In genomic region chr4:135752106-135752778, GRCm38 (mm10) we compare ENCODE assay signal across 16 mouse cellular contexts. TPM values are rescaled to one million over a fixed set of nuclear protein-coding genes. Genes with fewer than 3 reads are reported as not detected.
"Had no signal": no experiment of that assay in that cellular context is flagged by ENCODE, and none has a peak within 500 bp of the region (broad histone marks: within the 10 kb centered on the region; RNA-seq: fewer than 3 reads in every experiment).

No protein-coding gene starts in this region.

- H3K9ac ChIP-seq: hindbrain, embryonic 14.5 days; kidney, embryonic 15.5 days; lung, embryonic 14.5 days; midbrain, embryonic 15.5 days; neural tube, embryonic 13.5 days had no signal

- H3K9me3 ChIP-seq: limb, embryonic 10.5 days; midbrain, embryonic 15.5 days had no signal

- H3K4me2 ChIP-seq: hindbrain, embryonic 14.5 days; kidney, embryonic 15.5 days; lung, embryonic 14.5 days; midbrain, embryonic 11.5 days; midbrain, embryonic 15.5 days; neural tube, embryonic 13.5 days had no signal

- H3K36me3 ChIP-seq: kidney, embryonic 15.5 days; limb, embryonic 10.5 days; midbrain, embryonic 15.5 days; neural tube, embryonic 13.5 days had no signal

- H3K27ac ChIP-seq: hindbrain, embryonic 14.5 days; kidney, embryonic 15.5 days; left cerebral cortex, adult 2 months; midbrain, embryonic 15.5 days; neural tube, embryonic 13.5 days had no signal

- H3K4me3 ChIP-seq: kidney, embryonic 15.5 days; left cerebral cortex, adult 2 months; limb, embryonic 10.5 days; midbrain, embryonic 15.5 days; neural tube, embryonic 13.5 days had no signal

- DNase-seq: kidney, adult 2 months; kidney, postnatal 14 days; lung, embryonic 14.5 days; lung, postnatal 10 days; lung, postnatal 4 days; retina, postnatal 1 day; thymus, adult 2 months; thymus, postnatal 4 days had no signal

- ATAC-seq: midbrain, embryonic 15.5 days had no signal

- H3K4me1 ChIP-seq: midbrain, embryonic 15.5 days; neural tube, embryonic 13.5 days had no signal

- H3K27me3 ChIP-seq: kidney, embryonic 15.5 days; midbrain, embryonic 15.5 days; neural tube, embryonic 13.5 days had no signal

RNA-seq across cellular contexts. Expression of gene Myom3, which starts 7.3 kb away (rescaled TPM):
- total RNA-seq: megakaryocyte, adult 5-6 weeks had no signal
- polyA plus RNA-seq: lung, embryonic 14.5 days had no signal

RNA-seq across cellular contexts. Expression of gene Il22ra1, which starts 24.3 kb away (rescaled TPM):
- total RNA-seq: megakaryocyte, adult 5-6 weeks had no signal
- polyA plus RNA-seq: hindbrain, embryonic 14.5 days; limb, embryonic 10.5 days; lung, embryonic 14.5 days; midbrain, embryonic 11.5 days; midbrain, embryonic 15.5 days; neural tube, embryonic 13.5 days had no signal
